Mouse (Mus musculus) E14TG2a.4 (cell line): ENCODE measurements around the gene Gm6803.
A peak's percentile ranks its signal among the peaks of the same experiment; 100 is the strongest.
"Not testable (repeated sequence)": the region's sequence is repeated elsewhere in the genome, so short reads cannot be mapped to it uniquely, and the experiment has no call there.

ENCODE experiments used
- CTCF ChIP-seq: conservative IDR thresholded peaks from 2 replicates; pipeline ENCODE4 v1.5.1; 2014; ENCODE audit warnings: low read length
- NANOG ChIP-seq: IDR thresholded peaks from 2 replicates; pipeline ENCODE4 v1.6.1; 2014; ENCODE audit warnings: borderline replicate concordance, low read length, mixed read lengths
- POU5F1 ChIP-seq: IDR thresholded peaks from 2 replicates; pipeline ENCODE4 v1.6.1; 2014; ENCODE audit warnings: low read length, borderline replicate concordance

- not testable (repeated sequence) for TF ChIP-seq CTCF, POU5F1
- TF ChIP-seq NANOG: peak; percentile 46; the same call in 1 of the 2 replicates
Measured at GRCm38 (mm10) chr12:88045226-88045625, 26.7 kb upstream of the Gm6803 start.
